Mouse (Mus musculus) CD8-positive naive resting alpha-beta T cell, adult 2 months (primary cell): Measurements from ENCODE around the gene Fmnl2.

Experiments used
- DNase-seq, 2 experiments: peaks; one replicate each; pipeline ENCODE4 v3.0.0; 2022; ENCODE audit warnings: low read depth in 2 of 2, low spot score in 2 of 2

Gene Fmnl2

GRCm38 (mm10) chr2:52913311-52913710, 55.7 kb downstream of the Fmnl2 start:
- DNase-seq, result no peak

- DNase-seq, result no peak
Measured at GRCm38 (mm10) chr2:52913746-52914145, 56.1 kb downstream of the Fmnl2 start.

- DNase-seq, result no peak
Measured at GRCm38 (mm10) chr2:52915536-52915935, 57.9 kb downstream of the Fmnl2 start.

GRCm38 (mm10) chr2:52918094-52918493, 60.4 kb downstream of the Fmnl2 start:
- DNase-seq, result no peak

GRCm38 (mm10) chr2:52920701-52921435, 63.2 kb downstream of the Fmnl2 start:
- DNase-seq, result no peak

- DNase-seq, result no peak
Measured at GRCm38 (mm10) chr2:52925062-52925461, 67.4 kb downstream of the Fmnl2 start.

- no peak for DNase-seq
Measured at GRCm38 (mm10) chr2:52927381-52927780, 69.7 kb downstream of the Fmnl2 start.

- DNase-seq, result no peak
Measured at GRCm38 (mm10) chr2:52927858-52928301, 70.2 kb downstream of the Fmnl2 start.

GRCm38 (mm10) chr2:52928401-52928800, 70.7 kb downstream of the Fmnl2 start:
- DNase-seq, result no peak

- DNase-seq, result no peak
Measured at GRCm38 (mm10) chr2:52930106-52930868, 72.6 kb downstream of the Fmnl2 start.

- DNase-seq, result no peak
Measured at GRCm38 (mm10) chr2:52931315-52931714, 73.7 kb downstream of the Fmnl2 start.

GRCm38 (mm10) chr2:52935906-52936305, 78.2 kb downstream of the Fmnl2 start:
- DNase-seq, result no peak

- DNase-seq, result no peak
Measured at GRCm38 (mm10) chr2:52938351-52939074, 80.9 kb downstream of the Fmnl2 start.

GRCm38 (mm10) chr2:52943644-52944423, 86.2 kb downstream of the Fmnl2 start:
- DNase-seq, result no peak

GRCm38 (mm10) chr2:52944594-52944993, 86.9 kb downstream of the Fmnl2 start:
- DNase-seq, result no peak

GRCm38 (mm10) chr2:52946074-52946473, 88.4 kb downstream of the Fmnl2 start:
- no peak for DNase-seq

GRCm38 (mm10) chr2:52946524-52947186, 89.0 kb downstream of the Fmnl2 start:
- no peak for DNase-seq

- DNase-seq, result no peak
Measured at GRCm38 (mm10) chr2:52948406-52948805, 90.7 kb downstream of the Fmnl2 start.

- no peak for DNase-seq
Measured at GRCm38 (mm10) chr2:52949556-52949955, 91.9 kb downstream of the Fmnl2 start.

GRCm38 (mm10) chr2:52950226-52950625, 92.6 kb downstream of the Fmnl2 start:
- no peak for DNase-seq
